Mouse (Mus musculus) lung, postnatal 14 days (tissue): ENCODE results near the gene Trhr2.
A peak's percentile ranks its signal among the peaks of the same experiment; 100 is the strongest.

Source experiments
- DNase-seq: peaks from one replicate; pipeline ENCODE4 v3.0.0; 2021

Gene Trhr2

GRCm38 (mm10) chr8:122350309-122351089, 10.0 kb downstream of the Trhr2 start:
- no peak for DNase-seq

DNA sequence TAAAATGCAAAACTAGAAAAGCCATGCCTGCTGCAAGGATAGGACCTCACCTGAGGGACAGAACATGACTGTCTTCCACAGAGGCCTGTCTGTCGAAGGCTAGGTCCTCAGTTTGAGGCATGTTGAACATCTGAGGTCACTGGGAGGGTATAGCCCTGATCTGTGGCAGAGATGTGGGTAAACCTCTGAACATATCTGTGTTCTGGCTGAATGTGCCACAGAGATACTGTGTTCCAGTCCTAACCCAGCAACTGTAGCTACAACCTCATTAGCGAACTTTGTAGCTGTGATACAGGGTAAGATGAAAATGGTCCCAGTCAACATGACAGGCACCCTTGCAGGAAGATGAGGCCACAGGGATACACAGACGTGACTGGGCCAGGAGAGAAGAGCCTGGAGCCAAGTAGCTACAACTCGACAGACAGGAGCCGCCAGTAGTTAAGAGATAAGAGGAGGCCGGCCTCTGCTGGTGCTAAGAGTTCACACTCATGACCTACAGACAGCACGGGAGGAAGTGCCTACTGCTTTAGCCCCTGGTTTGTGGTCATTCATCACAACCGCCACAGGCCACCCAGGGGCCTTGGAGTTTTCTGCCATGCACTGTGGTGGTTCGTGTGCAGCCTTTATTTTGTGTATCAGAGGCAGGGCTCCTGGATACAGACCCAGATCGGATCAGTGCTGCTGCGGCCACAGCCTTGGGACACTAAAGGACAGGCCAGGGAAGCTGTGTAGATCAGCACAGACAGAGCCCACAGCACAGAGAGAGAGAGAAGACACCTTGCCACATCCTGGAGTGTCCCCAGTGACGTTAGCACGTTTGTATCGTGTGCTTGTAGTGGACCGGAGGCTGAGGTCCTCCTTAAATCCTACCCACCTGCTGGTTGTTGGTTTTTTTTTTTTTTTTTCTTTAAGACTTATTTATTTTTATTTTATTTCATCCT, 10.9 kb downstream of the Trhr2 start:
- no peak for DNase-seq

DNA sequence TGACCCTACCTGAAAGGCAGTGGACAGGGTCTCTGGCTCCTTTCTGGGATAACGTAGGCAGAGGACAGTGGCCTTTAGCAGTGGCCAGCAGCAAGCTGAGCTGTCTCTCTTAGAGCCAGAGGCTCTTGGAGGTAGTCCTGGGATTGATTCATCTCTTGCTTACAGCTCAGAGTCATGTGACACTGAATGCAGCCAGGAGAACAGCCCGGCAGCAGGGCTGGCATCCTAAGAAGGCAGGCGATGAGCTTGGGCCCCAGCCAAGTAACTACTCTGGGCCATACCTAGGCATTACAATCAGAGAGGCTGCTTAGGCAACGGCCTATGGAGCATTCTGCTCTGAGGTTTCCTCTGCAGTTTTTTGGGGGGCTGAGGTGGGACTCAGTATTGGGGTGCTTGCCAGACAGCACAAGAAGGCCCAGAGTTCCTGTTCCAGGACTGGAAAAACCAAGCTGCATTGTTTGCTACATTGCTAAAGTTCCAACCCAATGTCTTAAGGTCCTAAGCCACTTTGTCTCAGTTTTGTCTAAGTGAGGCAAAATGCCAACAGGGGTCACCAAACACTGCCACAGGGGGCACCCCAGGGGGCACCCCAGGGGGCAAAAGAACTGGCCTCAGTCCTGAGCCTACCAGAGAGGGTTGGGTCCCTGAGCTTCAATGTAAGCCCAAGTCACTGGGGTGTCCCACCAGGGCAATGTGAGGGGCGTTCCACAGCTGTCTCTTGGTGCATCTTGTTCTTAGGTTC, 12.6 kb downstream of the Trhr2 start:
- DNase-seq = no peak

- no peak for DNase-seq
Observed at GRCm38 (mm10) chr8:122345181-122346095, 15.1 kb downstream of the Trhr2 start.

GRCm38 (mm10) chr8:122344219-122344618, 16.3 kb downstream of the Trhr2 start:
- DNase-seq = no peak

- no peak for DNase-seq
Observed at GRCm38 (mm10) chr8:122343758-122344157, 16.8 kb downstream of the Trhr2 start.

DNA sequence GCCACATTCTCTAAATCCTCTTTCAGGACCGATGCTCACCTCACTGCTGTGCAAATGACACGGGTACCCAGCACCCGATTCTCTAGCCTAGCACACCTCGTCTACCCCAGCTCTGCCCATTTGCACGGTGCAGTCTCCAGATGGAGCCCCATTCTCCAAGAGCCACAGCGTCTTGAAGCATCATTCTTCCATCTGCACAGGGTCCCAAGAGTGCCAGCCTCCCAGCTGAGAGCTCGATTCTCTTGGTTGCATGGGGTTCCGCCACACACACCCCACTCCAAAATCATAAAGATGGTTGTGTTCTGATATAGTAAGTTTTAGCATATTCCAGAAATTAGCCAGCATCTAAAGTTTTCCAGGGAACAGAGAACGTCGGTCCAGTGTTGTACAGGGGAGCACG, 17.2 kb downstream of the Trhr2 start:
- no peak for DNase-seq

DNA sequence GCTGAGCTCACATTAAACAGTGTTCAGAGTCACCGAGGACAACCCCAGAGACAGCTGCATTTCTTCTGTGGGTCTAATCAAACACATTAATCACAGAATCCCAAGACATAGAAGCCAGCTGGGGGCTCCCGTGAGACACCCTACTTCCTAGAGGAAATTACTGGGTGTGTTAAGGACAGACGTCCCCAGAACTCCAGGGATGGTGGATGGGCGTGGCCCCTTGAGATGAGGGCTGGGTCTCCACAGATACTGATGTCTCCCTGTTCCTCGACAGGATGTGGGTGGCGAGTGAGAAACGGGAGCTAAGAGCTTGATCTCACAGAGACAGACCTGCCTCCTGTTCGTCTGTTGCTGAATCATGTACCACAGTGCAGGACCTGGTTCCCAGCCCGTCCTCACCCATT, 17.7 kb downstream of the Trhr2 start:
- DNase-seq = peak; percentile 48

GRCm38 (mm10) chr8:122342362-122342761, 18.2 kb downstream of the Trhr2 start:
- DNase-seq = no peak

GRCm38 (mm10) chr8:122341790-122342189, 18.8 kb downstream of the Trhr2 start:
- DNase-seq = no peak

DNA sequence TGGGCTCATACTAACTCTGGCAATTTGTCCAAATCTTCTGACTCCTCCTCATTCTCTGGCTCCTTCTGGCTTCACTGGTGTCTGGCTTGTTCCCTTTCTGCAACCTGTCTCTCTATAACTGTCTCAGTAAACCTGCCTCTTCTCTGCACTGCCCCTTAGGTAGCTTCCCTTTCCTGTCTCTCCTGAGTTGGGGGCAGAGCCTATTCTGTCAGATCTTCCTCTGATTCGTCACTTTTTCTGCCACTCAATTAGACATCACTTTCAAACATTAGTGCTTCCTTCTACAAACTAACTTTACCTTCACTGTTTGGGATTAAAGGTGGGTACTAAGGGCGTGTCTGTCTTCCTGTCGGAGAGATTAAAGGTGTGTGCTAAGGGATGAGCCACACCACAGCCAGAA, 19.8 kb downstream of the Trhr2 start:
- DNase-seq = no peak

DNA sequence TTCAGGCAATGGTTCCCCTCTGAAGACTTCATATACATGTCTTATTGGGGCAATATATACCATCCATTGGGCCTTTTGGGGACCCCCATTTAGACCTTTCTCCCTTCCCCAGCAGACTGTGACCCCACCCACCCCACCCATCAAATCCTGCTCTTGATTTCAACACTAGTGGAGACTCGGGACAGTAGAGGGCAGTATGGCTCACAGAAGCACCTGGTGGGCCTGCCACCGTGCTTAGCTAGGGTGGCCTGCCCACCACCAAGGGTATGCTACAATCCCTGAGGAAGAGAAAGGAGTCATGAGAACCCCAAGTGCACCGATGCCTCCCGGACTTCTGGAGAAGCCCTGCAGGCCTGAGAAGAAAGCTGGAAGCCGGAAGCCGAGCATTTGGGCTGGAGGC, 21.7 kb downstream of the Trhr2 start:
- no peak for DNase-seq

GRCm38 (mm10) chr8:122336251-122336910, 24.2 kb downstream of the Trhr2 start:
- peak; percentile 53 for DNase-seq

GRCm38 (mm10) chr8:122335638-122336250, 24.8 kb downstream of the Trhr2 start:
- DNase-seq = no peak

- DNase-seq = no peak
Observed at GRCm38 (mm10) chr8:122334791-122335490, 25.6 kb downstream of the Trhr2 start.

GRCm38 (mm10) chr8:122333531-122333930, 27.0 kb downstream of the Trhr2 start:
- no peak for DNase-seq

- DNase-seq = peak; percentile 89
Observed at GRCm38 (mm10) chr8:122332753-122333506, 27.6 kb downstream of the Trhr2 start.

GRCm38 (mm10) chr8:122331134-122331523, 29.4 kb downstream of the Trhr2 start:
- DNase-seq = peak; percentile 72

DNA sequence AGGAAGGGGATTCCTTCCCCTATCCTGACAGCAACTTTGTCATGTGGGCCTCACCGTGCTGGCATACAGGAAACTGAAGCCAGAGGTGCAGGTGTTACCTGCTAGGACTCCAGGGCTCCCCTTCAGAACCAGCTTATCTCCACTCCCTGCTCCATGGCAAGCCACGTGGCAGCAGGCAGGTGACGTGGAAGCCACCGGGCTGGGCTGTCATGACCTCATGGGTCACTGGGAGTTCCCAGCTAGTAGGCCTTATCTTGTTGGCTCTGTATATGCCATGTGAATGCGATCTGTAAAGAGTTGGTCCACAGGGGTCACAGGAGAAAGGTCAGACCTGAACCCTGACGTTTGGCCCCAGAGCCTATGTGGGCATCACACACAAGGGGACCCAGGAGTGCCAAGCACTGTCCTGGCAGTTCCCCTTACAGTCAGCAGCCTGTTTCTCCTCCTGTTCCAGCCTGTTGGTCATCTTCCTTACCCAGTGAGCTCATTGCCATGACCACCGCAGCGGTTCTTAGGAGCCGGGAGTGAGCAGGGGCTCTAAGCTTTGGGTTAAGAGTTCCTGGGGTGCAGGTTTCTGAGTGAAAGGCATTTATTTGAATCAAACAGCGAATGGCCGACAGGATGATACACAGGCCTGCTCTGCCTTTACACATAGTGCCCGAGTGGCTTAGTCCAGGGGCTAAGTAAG, 30.0 kb downstream of the Trhr2 start:
- DNase-seq = no peak
